Mouse (Mus musculus): ENCODE results near the gene Ank3. TPM values are rescaled to one million over a fixed set of nuclear protein-coding genes. Genes with fewer than 3 reads are reported as not detected.

Ank3 gene
- polyA plus RNA-seq, 1 experiment from 2014 or later, result 19.0 TPM

DNA sequence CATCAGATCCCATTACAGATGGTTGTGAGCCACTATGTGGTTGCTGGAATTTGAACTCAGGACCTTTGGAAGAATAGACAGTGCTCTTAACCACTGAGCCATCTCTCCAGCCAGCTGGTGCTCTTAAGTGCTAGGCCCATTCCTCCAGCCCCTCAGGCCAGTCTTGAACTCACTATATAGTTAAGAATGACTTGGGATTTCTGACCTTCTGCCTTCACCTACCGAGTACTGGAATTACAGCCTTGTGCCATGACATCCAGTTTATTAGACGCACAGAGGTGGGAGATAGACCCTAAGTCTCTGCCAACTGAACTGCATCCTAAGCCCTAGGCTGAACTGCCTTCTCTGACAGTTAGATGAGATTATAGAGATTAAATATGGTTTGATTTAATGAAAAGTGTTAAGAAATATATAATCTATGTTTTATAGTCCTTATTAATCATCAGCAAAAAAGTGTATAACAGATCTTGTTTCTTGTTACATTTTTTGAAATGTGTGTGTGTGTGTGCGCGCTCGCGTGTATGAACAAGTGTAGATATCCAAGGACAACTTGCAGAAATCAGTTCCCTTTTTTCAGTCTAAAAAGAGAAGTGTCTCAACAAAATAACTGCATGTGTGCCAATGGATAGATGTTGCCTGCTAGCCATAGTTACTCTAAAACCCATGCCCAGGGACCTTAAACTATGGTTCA is 520.0 kb downstream of the Ank3 start:
- 92% methylated on average over 6 of the region's 6 CpGs for WGBS
- H3K4me1 ChIP-seq (replicated peaks; ENCODE audit: control insufficient read depth, insufficient read depth, low read length), result no peaks in the 10 kb centered on the region

DNA sequence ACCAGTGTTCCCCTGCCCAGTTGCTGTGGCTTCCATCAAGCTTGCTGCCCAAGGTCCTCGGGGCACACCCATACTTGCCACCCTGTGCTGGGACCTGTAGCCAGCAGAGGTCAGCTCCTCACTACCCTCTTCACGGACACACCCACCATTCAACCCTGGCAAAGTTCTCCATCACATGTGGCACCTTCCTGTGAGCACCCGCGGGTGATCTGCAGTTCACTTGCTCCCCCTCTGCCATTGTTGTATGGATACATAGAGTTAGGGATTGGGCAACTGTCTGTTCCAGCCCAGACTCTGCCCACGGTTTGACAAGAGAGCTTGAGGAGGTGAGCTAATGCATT is 520.5 kb downstream of the Ank3 start:
- Histone ChIP-seq H3K9me3 (ENCODE audit: control insufficient read depth, low read length) (no peaks in the 10 kb centered on the region), H3K4me3 (ENCODE audit: low read length) (no peak overlapping the region), H3K4me1 (replicated peaks; ENCODE audit: control insufficient read depth, insufficient read depth, low read length) (no peaks in the 10 kb centered on the region), H3K27me3 (ENCODE audit: control insufficient read depth, insufficient read depth, low read depth, low read length) (no peaks in the 10 kb centered on the region), H3K9ac (ENCODE audit: low read length) (no peak overlapping the region), H3K36me3 (ENCODE audit: control insufficient read depth, insufficient read depth, low read length) (no peaks in the 10 kb centered on the region), H3K27ac (ENCODE audit: low read length) (no peak overlapping the region), H3K4me2 (ENCODE audit: low read depth, low read length) (no peak overlapping the region)
- ATAC-seq (ENCODE audit: low read depth), result no peak
- WGBS, result 73% methylated on average over 5 of the region's 5 CpGs

More for the DNA sequence above, 520.0 kb downstream of the Ank3 start:
- Histone ChIP-seq H3K36me3 (ENCODE audit: control insufficient read depth, insufficient read depth, low read length) (no peaks in the 10 kb centered on the region), H3K27me3 (ENCODE audit: control insufficient read depth, insufficient read depth, low read depth, low read length) (no peaks in the 10 kb centered on the region), H3K27ac (ENCODE audit: low read length) (no peak overlapping the region), H3K4me2 (ENCODE audit: low read depth, low read length) (no peak overlapping the region), H3K4me3 (ENCODE audit: low read length) (no peak overlapping the region), H3K9me3 (ENCODE audit: control insufficient read depth, low read length) (no peaks in the 10 kb centered on the region), H3K9ac (ENCODE audit: low read length) (no peak overlapping the region)
- no peak for ATAC-seq (ENCODE audit: low read depth)

DNA sequence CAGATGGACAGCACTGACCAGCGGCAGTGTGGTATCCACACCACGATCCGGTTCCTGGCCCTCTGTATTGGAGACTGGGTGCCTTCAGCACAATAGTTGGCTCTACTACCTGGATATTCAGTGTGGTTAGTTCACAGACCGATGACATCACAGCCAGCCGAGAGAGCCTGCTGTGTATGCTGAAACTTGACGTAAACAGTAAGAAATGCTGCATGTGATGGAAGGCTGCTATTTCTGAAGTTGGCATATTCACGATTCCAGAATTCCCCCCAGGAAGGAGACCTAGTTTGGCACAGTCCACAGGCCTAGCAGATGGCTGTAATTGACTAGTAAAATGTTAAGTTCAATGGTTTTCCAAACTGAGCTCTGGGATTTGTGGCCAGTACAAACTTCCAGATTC is 521.2 kb downstream of the Ank3 start:
- no peak overlapping the region for H3K9ac ChIP-seq (ENCODE audit: low read length)
- H3K27ac ChIP-seq (ENCODE audit: low read length), result no peak overlapping the region
- ATAC-seq (ENCODE audit: low read depth), result no peak
- no peak overlapping the region for H3K4me3 ChIP-seq (ENCODE audit: low read length)
- 64% methylated on average over 7 of the region's 7 CpGs for WGBS
- no peaks in the 10 kb centered on the region; the same call in 1 of the 2 replicates for H3K4me1 ChIP-seq (replicated peaks; ENCODE audit: control insufficient read depth, insufficient read depth, low read length)
- no peaks in the 10 kb centered on the region for H3K36me3 ChIP-seq (ENCODE audit: control insufficient read depth, insufficient read depth, low read length)
- H3K27me3 ChIP-seq (ENCODE audit: control insufficient read depth, insufficient read depth, low read depth, low read length), result no peaks in the 10 kb centered on the region
- no peak overlapping the region for H3K4me2 ChIP-seq (ENCODE audit: low read depth, low read length)
- H3K9me3 ChIP-seq (ENCODE audit: control insufficient read depth, low read length), result no peaks in the 10 kb centered on the region

DNA sequence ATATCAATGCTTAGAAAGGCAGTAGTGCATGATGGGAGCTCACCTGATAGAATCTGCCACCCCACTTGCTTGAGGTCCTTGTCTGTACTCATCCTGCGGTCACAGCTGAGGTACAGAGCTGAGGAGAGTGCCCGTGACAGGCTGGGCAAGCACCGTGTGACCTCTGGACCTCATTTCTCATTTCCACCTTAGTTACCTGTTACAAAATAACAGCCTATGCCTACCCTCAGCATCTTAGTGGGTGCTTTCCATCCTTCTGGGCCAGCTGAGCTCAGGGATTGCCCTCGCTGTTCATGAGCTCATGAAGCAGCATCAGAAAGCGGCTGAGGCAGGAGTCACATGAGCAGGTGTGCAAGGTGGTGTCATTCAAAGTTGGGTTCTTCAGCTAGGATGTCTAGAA is 523.5 kb downstream of the Ank3 start:
- Histone ChIP-seq H3K9ac (ENCODE audit: low read length) (no peak overlapping the region), H3K9me3 (ENCODE audit: control insufficient read depth, low read length) (no peaks in the 10 kb centered on the region), H3K27me3 (ENCODE audit: control insufficient read depth, insufficient read depth, low read depth, low read length) (no peaks in the 10 kb centered on the region), H3K4me2 (ENCODE audit: low read depth, low read length) (no peak overlapping the region), H3K27ac (ENCODE audit: low read length) (no peak overlapping the region), H3K4me3 (ENCODE audit: low read length) (no peak overlapping the region), H3K36me3 (ENCODE audit: control insufficient read depth, insufficient read depth, low read length) (no peaks in the 10 kb centered on the region), H3K4me1 (replicated peaks; ENCODE audit: control insufficient read depth, insufficient read depth, low read length) (peaks cover 10% of the 10 kb centered on the region)
- 78% methylated on average over 5 of the region's 5 CpGs for WGBS
- ATAC-seq (ENCODE audit: low read depth), result no peak

DNA sequence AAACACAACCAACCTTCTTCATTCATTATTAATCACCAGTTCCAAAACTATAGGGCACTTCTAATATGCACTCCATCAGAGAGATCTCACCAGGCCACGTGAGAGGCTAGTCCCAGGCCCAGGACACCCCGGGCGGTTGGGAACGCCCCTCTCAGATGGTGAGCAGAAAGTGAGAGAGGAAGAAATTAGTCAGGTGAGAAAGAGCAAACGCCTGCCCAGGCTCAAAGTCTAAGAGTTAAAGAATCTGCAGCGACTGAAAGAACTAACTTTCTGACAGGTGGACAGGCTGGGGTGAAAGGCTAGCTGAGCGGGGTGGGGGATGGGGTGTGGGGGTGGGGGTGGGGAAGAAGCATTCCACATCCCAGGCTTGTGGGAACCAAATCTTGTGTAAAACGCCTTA is 525.2 kb downstream of the Ank3 start:
- H3K4me1 ChIP-seq (replicated peaks; ENCODE audit: control insufficient read depth, insufficient read depth, low read length), result peaks cover 12% of the 10 kb centered on the region

DNA sequence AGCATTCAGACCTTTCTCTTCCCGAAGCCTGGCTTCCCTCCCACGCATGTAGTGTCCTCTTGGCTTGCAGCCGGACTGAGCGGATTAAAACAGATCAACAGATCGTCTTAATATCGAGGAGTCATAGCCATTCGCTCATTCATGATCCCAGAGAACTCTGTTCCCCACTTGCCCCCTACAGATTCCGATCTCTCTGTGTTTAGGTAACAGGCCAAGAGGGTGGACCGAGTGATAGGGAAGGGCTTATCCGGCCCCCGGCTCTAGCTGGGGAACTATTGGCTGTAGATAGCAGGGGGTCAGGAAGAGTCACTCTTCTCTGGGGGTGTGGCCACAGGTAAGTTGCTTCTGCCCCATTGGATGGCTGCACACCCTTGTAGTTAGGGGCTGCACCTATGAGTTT is 525.7 kb downstream of the Ank3 start:
- Histone ChIP-seq H3K9ac (ENCODE audit: low read length) (0 out of 2 replicates have a peak overlapping the region, but pooled peaks have one; percentile 3), H3K4me2 (ENCODE audit: low read depth, low read length) (peak overlapping the region; percentile 64), H3K27me3 (ENCODE audit: control insufficient read depth, insufficient read depth, low read depth, low read length) (no peaks in the 10 kb centered on the region), H3K9me3 (ENCODE audit: control insufficient read depth, low read length) (no peaks in the 10 kb centered on the region), H3K36me3 (ENCODE audit: control insufficient read depth, insufficient read depth, low read length) (no peaks in the 10 kb centered on the region), H3K27ac (ENCODE audit: low read length) (peak overlapping the region; percentile 35; the same call in 1 of the 2 replicates), H3K4me3 (ENCODE audit: low read length) (peak overlapping the region; percentile 44), H3K4me1 (replicated peaks; ENCODE audit: control insufficient read depth, insufficient read depth, low read length) (peaks cover 12% of the 10 kb centered on the region)
- 4% methylated on average over 11 of the region's 11 CpGs for WGBS
- ATAC-seq (ENCODE audit: low read depth), result peak; percentile 51

More for the DNA sequence above, 525.2 kb downstream of the Ank3 start:
- Histone ChIP-seq H3K4me3 (ENCODE audit: low read length) (no peak overlapping the region), H3K27me3 (ENCODE audit: control insufficient read depth, insufficient read depth, low read depth, low read length) (no peaks in the 10 kb centered on the region), H3K4me2 (ENCODE audit: low read depth, low read length) (peak overlapping the region; percentile 64), H3K36me3 (ENCODE audit: control insufficient read depth, insufficient read depth, low read length) (no peaks in the 10 kb centered on the region), H3K9ac (ENCODE audit: low read length) (no peak overlapping the region), H3K27ac (ENCODE audit: low read length) (no peak overlapping the region; the same call in 1 of the 2 replicates), H3K9me3 (ENCODE audit: control insufficient read depth, low read length) (no peaks in the 10 kb centered on the region)
- 10% methylated on average over 8 of the region's 8 CpGs for WGBS
- no peak for ATAC-seq (ENCODE audit: low read depth)

DNA sequence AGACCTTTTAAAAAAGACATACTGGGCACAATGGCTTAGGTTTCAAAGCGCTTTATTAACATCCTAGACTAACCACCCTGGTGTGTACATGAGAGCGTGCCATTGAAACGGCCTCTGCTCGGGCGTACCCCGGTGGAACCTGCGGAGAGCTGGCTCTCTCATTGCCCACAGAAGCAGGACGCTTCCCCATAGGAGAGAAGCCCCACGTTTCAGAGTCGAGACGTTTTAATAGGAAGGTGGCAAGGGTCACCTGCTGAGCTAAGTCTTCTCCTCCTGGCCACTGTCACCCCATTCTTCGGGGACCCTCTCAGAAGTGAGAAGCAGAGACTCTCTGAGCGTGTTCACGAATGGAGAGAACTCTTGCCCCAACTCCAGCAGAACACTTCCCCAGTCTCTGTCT is 526.3 kb downstream of the Ank3 start:
- Histone ChIP-seq H3K4me1 (replicated peaks; ENCODE audit: control insufficient read depth, insufficient read depth, low read length) (peaks cover 12% of the 10 kb centered on the region), H3K4me2 (ENCODE audit: low read depth, low read length) (peak overlapping the region; percentile 64), H3K9me3 (ENCODE audit: control insufficient read depth, low read length) (no peaks in the 10 kb centered on the region), H3K4me3 (ENCODE audit: low read length) (peak overlapping the region; percentile 44), H3K27ac (ENCODE audit: low read length) (peak overlapping the region; percentile 92), H3K9ac (ENCODE audit: low read length) (peak overlapping the region; percentile 51), H3K36me3 (ENCODE audit: control insufficient read depth, insufficient read depth, low read length) (no peaks in the 10 kb centered on the region), H3K27me3 (ENCODE audit: control insufficient read depth, insufficient read depth, low read depth, low read length) (no peaks in the 10 kb centered on the region)
- 4% methylated on average over 14 of the region's 14 CpGs for WGBS
- 0 out of 2 replicates have a peak, but pooled peaks have one; percentile 36 for ATAC-seq (ENCODE audit: low read depth)

DNA sequence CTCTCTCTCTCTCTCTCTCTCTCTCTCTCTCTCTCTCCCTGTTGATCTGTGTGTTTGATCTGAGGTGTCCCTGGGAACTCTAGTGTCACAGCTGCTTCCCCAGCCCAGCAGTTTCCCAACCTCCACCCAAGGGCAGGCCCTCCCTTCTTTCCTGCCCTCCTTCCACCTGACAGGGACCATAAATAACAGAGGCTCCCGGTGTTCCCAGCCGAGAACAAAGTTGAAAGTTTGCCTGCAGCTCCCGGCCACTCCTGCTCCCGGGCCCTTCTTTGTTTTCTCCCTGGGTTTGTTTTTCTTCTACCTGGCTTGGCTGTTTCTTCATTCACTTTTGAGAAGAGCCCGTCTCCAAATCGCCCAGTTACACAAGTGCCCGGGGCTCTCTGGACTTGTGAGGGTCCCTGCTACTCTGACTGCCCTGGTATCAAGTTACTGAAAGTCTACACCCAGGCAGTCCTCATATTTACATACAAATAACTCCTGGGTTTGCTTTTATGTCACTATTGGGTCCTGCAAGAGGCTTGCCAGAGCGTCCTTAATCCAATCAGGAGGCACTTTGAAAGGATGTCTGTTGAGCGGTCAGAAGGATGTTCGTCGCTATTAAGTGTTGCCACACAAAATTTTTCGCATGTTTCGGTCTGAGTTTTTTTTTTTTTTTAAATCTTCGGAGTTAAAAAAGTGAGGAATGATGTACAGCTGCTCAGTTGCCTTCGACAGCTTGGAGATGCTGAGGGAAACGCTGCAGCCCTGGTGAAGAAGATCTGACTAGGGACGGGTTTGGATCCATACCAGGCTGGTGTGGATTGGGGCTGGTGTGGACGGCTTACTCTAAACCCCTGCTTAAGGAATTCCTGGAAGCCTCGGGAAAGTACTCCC is 526.9 kb downstream of the Ank3 start:
- Histone ChIP-seq H3K9ac (ENCODE audit: low read length) (peak overlapping the region; percentile 51), H3K9me3 (ENCODE audit: control insufficient read depth, low read length) (no peaks in the 10 kb centered on the region), H3K27ac (ENCODE audit: low read length) (peak overlapping the region; percentile 92), H3K4me2 (ENCODE audit: low read depth, low read length) (peak overlapping the region; percentile 64), H3K27me3 (ENCODE audit: control insufficient read depth, insufficient read depth, low read depth, low read length) (no peaks in the 10 kb centered on the region), H3K36me3 (ENCODE audit: control insufficient read depth, insufficient read depth, low read length) (no peaks in the 10 kb centered on the region), H3K4me1 (replicated peaks; ENCODE audit: control insufficient read depth, insufficient read depth, low read length) (peaks cover 14% of the 10 kb centered on the region), H3K4me3 (ENCODE audit: low read length) (peak overlapping the region; percentile 44)
- WGBS, result 1% methylated on average over 19 of the region's 19 CpGs
- ATAC-seq (ENCODE audit: low read depth), result peak; percentile 71

DNA sequence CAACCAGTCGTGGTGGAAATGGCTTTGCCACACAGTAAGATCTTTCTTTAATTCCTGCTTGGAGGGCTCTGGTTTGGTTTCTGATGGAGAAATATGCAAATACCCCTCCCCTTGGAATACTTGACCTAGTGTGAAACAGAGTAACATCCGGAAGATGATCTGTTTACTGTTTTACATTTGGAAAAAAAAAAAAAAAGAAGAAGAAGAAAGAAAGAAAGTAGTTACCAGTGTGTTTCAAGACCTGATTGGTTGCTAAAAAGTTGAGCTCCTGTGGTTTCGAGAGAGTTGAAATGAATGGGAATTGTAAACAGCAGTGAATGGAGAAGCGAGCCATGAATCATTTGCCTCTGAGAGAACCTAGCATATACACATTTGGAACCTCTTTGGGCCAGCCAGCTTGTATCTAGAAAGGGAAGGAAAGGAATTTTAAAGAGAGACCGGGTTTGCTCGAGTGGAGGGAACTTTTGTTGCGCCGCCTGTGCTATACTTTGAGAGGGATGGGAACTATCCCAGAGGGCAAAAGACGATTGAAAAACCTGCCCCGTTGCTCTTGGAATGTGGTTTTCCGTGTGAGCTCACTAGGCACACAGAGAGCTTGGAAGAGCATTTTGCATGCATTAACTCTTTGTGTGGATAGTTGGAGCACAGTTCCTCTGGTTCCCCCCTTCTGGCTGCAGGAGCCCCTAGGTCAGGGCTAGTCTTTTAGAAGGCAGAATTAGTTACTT is 527.7 kb downstream of the Ank3 start:
- Histone ChIP-seq H3K9ac (ENCODE audit: low read length) (peak overlapping the region; percentile 51), H3K4me3 (ENCODE audit: low read length) (peak overlapping the region; percentile 44), H3K27me3 (ENCODE audit: control insufficient read depth, insufficient read depth, low read depth, low read length) (no peaks in the 10 kb centered on the region), H3K4me1 (replicated peaks; ENCODE audit: control insufficient read depth, insufficient read depth, low read length) (peaks cover 16% of the 10 kb centered on the region), H3K36me3 (ENCODE audit: control insufficient read depth, insufficient read depth, low read length) (no peaks in the 10 kb centered on the region), H3K9me3 (ENCODE audit: control insufficient read depth, low read length) (no peaks in the 10 kb centered on the region), H3K4me2 (ENCODE audit: low read depth, low read length) (peak overlapping the region; percentile 64), H3K27ac (ENCODE audit: low read length) (peak overlapping the region; percentile 92)
- WGBS, result 1% methylated on average over 11 of the region's 11 CpGs
- peak; percentile 14; the same call in 1 of the 2 replicates for ATAC-seq (ENCODE audit: low read depth)
